In genomic region chr9:34975245-34975644, GRCm38 (mm10) we compare ENCODE assay signal across 22 mouse cellular contexts.
DNase-seq lines count a peak whose midpoint lies in the region; ATAC-seq and TF ChIP-seq lines count a peak whose summit lies in the region.
"Had no signal": no experiment of that assay in that cellular context is flagged by ENCODE, and none has a peak within 500 bp of the region (broad histone marks: within the 10 kb centered on the region; RNA-seq: fewer than 3 reads in every experiment).

No protein-coding gene starts in this region.

- H3K9me3 ChIP-seq in liver, embryonic 12.5 days (replicated peaks), result 0 out of 2 replicates have a peak, but pooled peaks cover 3% of the 10 kb centered on the region
- no peaks in the 10 kb centered on the region for H3K9me3 ChIP-seq in midbrain, postnatal 0 days (ENCODE audit: low read length)
- H3K9me3 ChIP-seq: embryonic facial prominence, embryonic 12.5 days; forebrain, embryonic 12.5 days; G1E; hindbrain, embryonic 10.5 days; intestine, embryonic 15.5 days had no signal

- peaks cover 6% of the 10 kb centered on the region; the same call in 1 of the 2 replicates for H3K27me3 ChIP-seq in liver, embryonic 12.5 days (replicated peaks)
- no peaks in the 10 kb centered on the region for H3K27me3 ChIP-seq in midbrain, postnatal 0 days (ENCODE audit: insufficient read depth, low read length)
- H3K27me3 ChIP-seq: embryonic facial prominence, embryonic 12.5 days had no signal

- peak; percentile 70; the same call in 1 of the 2 replicates for ATAC-seq in cerebellum, adult (ENCODE audit: insufficient number of reproducible peaks, low FRiP score, low TSS enrichment)
- peak; percentile 37; the same call in 1 of the 2 replicates for ATAC-seq in liver, embryonic 12.5 days
- ATAC-seq in midbrain, postnatal 0 days (ENCODE audit: low FRiP score), result no peak
- ATAC-seq: CD4-positive, CD25-positive, alpha-beta regulatory T cell, adult 4 months; forebrain, postnatal 0 days; intestine, embryonic 15.5 days had no signal

- TF ChIP-seq CTCF in midbrain, postnatal 0 days (IDR thresholded peaks at IDR 0.05), result no peak

- WGBS in liver, embryonic 12.5 days (ENCODE audit: insufficient replicate concordance), result 77% methylated on average over 6 of the region's 6 CpGs
- 94% methylated on average over 6 of the region's 6 CpGs for WGBS in midbrain, postnatal 0 days

- no peak overlapping the region for H3K4me3 ChIP-seq in liver, embryonic 12.5 days
- H3K4me3 ChIP-seq in midbrain, postnatal 0 days (ENCODE audit: low read depth, low read length), result no peak overlapping the region
- H3K4me3 ChIP-seq: embryonic facial prominence, embryonic 12.5 days; forebrain, embryonic 12.5 days; hindbrain, embryonic 10.5 days; intestine, embryonic 15.5 days had no signal

- no peaks in the 10 kb centered on the region for H3K36me3 ChIP-seq in liver, embryonic 12.5 days
- no peaks in the 10 kb centered on the region for H3K36me3 ChIP-seq in midbrain, postnatal 0 days (ENCODE audit: insufficient read depth, low read length)
- H3K36me3 ChIP-seq: embryonic facial prominence, embryonic 12.5 days; forebrain, embryonic 12.5 days; G1E; hindbrain, embryonic 10.5 days; intestine, embryonic 15.5 days had no signal

- H3K9ac ChIP-seq in liver, embryonic 12.5 days, result no peak overlapping the region
- no peak overlapping the region for H3K9ac ChIP-seq in midbrain, postnatal 0 days (replicated peaks; ENCODE audit: low read length, poor library complexity, severe bottlenecking)
- H3K9ac ChIP-seq: embryonic facial prominence, embryonic 12.5 days; forebrain, embryonic 12.5 days; forebrain, postnatal 0 days; hindbrain, embryonic 14.5 days; intestine, embryonic 15.5 days had no signal

- no peak overlapping the region for H3K27ac ChIP-seq in liver, embryonic 12.5 days
- no peak overlapping the region for H3K27ac ChIP-seq in midbrain, postnatal 0 days (ENCODE audit: low read depth, low read length)
- H3K27ac ChIP-seq: embryonic facial prominence, embryonic 12.5 days; forebrain, embryonic 12.5 days; hindbrain, embryonic 10.5 days; hindbrain, embryonic 14.5 days; intestine, embryonic 15.5 days had no signal

- DNase-seq in cerebellum, postnatal 4 days (ENCODE audit: low spot score in 2 of 2), result no peak
- DNase-seq in liver, result no peak
- peak; percentile 81 for DNase-seq in cerebellum, adult 9-11 months
- no peak for DNase-seq in midbrain, postnatal 0 days (ENCODE audit: low spot score)
- DNase-seq in right cerebral cortex, adult 18-20 months, result no peak
- DNase-seq: adrenal gland, adult 8-10 months; adrenal gland, postnatal 36 days; B cell, adult 2 months; embryo, embryonic 11 days; forebrain, postnatal 0 days; gastrocnemius, postnatal 14 days; heart, postnatal 14 days; kidney, adult 18-20 months had no signal

- no peak overlapping the region for H3K4me2 ChIP-seq in liver, embryonic 12.5 days
- no peak overlapping the region for H3K4me2 ChIP-seq in midbrain, postnatal 0 days (ENCODE audit: low read depth, low read length, poor library complexity, severe bottlenecking)
- H3K4me2 ChIP-seq: embryonic facial prominence, embryonic 12.5 days; forebrain, embryonic 12.5 days; hindbrain, embryonic 14.5 days; intestine, embryonic 15.5 days had no signal

- H3K4me1 ChIP-seq in liver, embryonic 12.5 days, result no peaks in the 10 kb centered on the region
- H3K4me1 ChIP-seq in midbrain, postnatal 0 days (ENCODE audit: insufficient read depth, low read length), result no peaks in the 10 kb centered on the region
- H3K4me1 ChIP-seq: forebrain, embryonic 12.5 days had no signal
